Mouse (Mus musculus) embryonic fibroblast, embryonic 13.5 days (primary cell): ENCODE data around the gene Itfg1. TPM values are rescaled to one million over a fixed set of nuclear protein-coding genes. Genes with fewer than 3 reads are reported as not detected.
"Not testable (repeated sequence)": the region's sequence is repeated elsewhere in the genome, so short reads cannot be mapped to it uniquely, and the experiment has no call there.

Experiments used
- H3K27ac ChIP-seq: 2 replicates; pipeline ENCODE4 v1.5.1; 2012; ENCODE audit warnings: low read length, control low read depth, inconsistent platforms; ENCODE audit not compliant: insufficient read depth
- H3K4me1 ChIP-seq: 2 replicates; pipeline ENCODE4 v1.6.1; 2011; ENCODE audit warnings: low read length; ENCODE audit not compliant: control insufficient read depth, insufficient read depth
- H3K4me3 ChIP-seq: 2 replicates; pipeline ENCODE4 v1.5.1; 2011; ENCODE audit warnings: mild to moderate bottlenecking, control low read depth, low read length; ENCODE audit not compliant: insufficient read depth
- CTCF ChIP-seq: IDR thresholded peaks from 2 replicates; pipeline ENCODE4 v1.5.1; 2011; ENCODE audit warnings: mild to moderate bottlenecking, control low read depth, low read length, moderate library complexity, borderline replicate concordance; ENCODE audit not compliant: insufficient read depth
- POLR2A ChIP-seq: IDR thresholded peaks from 2 replicates; pipeline ENCODE4 v1.6.1; 2011; ENCODE audit warnings: low read depth, mild to moderate bottlenecking, control low read depth, low read length, moderate library complexity
- polyA plus RNA-seq: library from polyadenylated mRNA; stranded (reverse); fragments of >200 nt; gene quantifications from 2 replicates; pipeline ENCODE4 v1.2.4, GENCODE M21; 2011; ENCODE audit warnings: low read depth; ENCODE audit not compliant: missing spikeins, insufficient read length

Gene Itfg1
- 80.8 and 85.4 TPM in 2 replicates for polyA plus RNA-seq

GRCm38 (mm10) chr8:85840657-85841488 lies at the start of gene Itfg1, which contains the start of gene Phkb:
Gene Itfg1 (minus strand): TSS chr8:85840921.
Gene Phkb (plus strand): TSS chr8:85840959.
- TF ChIP-seq CTCF (no peak), POLR2A (peak; percentile 60)
- Histone ChIP-seq H3K4me3 (peak within 1 kb of the TSS; percentile 71), H3K27ac (peak within 1 kb of the TSS; percentile 86), H3K4me1 (no peaks in the 10 kb centered on the region)

- Histone ChIP-seq H3K4me3 (no peak overlapping the region), H3K4me1 (no peaks in the 10 kb centered on the region), H3K27ac (no peak overlapping the region)
- no peak for TF ChIP-seq POLR2A
- TF ChIP-seq CTCF: no peak
Observed at GRCm38 (mm10) chr8:85884811-85885210, 44.1 kb upstream of the Itfg1 start.

GRCm38 (mm10) chr8:85879624-85880023 lies 38.9 kb upstream of the Itfg1 start:
- no peak overlapping the region for H3K4me3 ChIP-seq
- no peaks in the 10 kb centered on the region for H3K4me1 ChIP-seq
- TF ChIP-seq POLR2A: no peak
- no peak for TF ChIP-seq CTCF
- H3K27ac ChIP-seq: no peak overlapping the region

- no peaks in the 10 kb centered on the region for H3K4me1 ChIP-seq
- no peak overlapping the region for H3K4me3 ChIP-seq
- no peak overlapping the region for H3K27ac ChIP-seq
- no peak for TF ChIP-seq POLR2A
- no peak for TF ChIP-seq CTCF
Observed at GRCm38 (mm10) chr8:85877976-85878375, 37.3 kb upstream of the Itfg1 start.

DNA sequence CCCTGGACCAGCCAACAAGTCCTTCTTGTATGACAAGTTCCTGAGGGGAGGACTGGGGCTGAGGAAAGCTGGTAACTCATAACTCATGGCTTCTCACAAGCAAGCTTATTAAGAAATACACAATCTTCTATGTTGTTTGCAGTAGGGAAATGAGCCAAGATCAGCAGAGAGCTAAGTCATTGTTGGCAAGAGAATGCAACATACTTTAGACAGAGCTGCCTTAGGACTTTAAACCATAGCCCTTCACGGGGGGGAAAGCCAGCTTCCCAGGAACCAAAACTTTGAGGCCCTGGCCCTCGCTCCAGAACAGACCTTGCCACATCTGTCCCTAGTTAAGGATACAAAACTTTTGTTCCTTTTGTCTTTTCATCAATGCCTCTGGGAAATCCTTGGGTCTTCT lies 30.9 kb upstream of the Itfg1 start:
- TF ChIP-seq POLR2A (no peak), CTCF (no peak)
- H3K4me3 ChIP-seq: no peak overlapping the region
- H3K27ac ChIP-seq: peak overlapping the region; percentile 85
- peaks cover 4% of the 10 kb centered on the region; the same call in 1 of the 2 replicates for H3K4me1 ChIP-seq

GRCm38 (mm10) chr8:85862381-85862780 lies 21.7 kb upstream of the Itfg1 start:
- Histone ChIP-seq H3K4me3 (no peak overlapping the region), H3K4me1 (peaks cover 3% of the 10 kb centered on the region; the same call in 1 of the 2 replicates), H3K27ac (peak overlapping the region; percentile 26; the same call in 1 of the 2 replicates)
- TF ChIP-seq POLR2A (no peak), CTCF (no peak)

GRCm38 (mm10) chr8:85860612-85861011 lies 19.9 kb upstream of the Itfg1 start:
- TF ChIP-seq POLR2A: no peak
- no peak for TF ChIP-seq CTCF
- peaks cover 3% of the 10 kb centered on the region; the same call in 1 of the 2 replicates for H3K4me1 ChIP-seq
- H3K4me3 ChIP-seq: no peak overlapping the region
- no peak overlapping the region for H3K27ac ChIP-seq

- not testable (repeated sequence) for H3K4me1 ChIP-seq, H3K4me3 ChIP-seq, H3K27ac ChIP-seq
Observed at GRCm38 (mm10) chr8:85857227-85857896, 16.6 kb upstream of the Itfg1 start.

- Histone ChIP-seq H3K4me3 (no peak overlapping the region), H3K27ac (no peak overlapping the region), H3K4me1 (no peaks in the 10 kb centered on the region)
- TF ChIP-seq POLR2A: no peak
- TF ChIP-seq CTCF: no peak
Observed at GRCm38 (mm10) chr8:85854220-85855123, 13.8 kb upstream of the Itfg1 start.
